Mouse (Mus musculus) limb, embryonic 15.5 days (tissue): ENCODE data around the gene Crtap. TPM values are rescaled to one million over a fixed set of nuclear protein-coding genes. Genes with fewer than 3 reads are reported as not detected.

Experiments
- ATAC-seq: fragments of 200-750 bp; cut with Nextera tagmentation; 2 replicates; pipeline ENCODE4 v1.8.0; 2017; ENCODE audit warnings: low read depth, moderate TSS enrichment; ENCODE audit not compliant: insufficient number of reproducible peaks, low FRiP score, low TSS enrichment
- H3K27ac ChIP-seq: fragments of 300-500 bp; sonication (generic); 2 replicates; pipeline ENCODE4 v1.5.1; 2015; ENCODE audit warnings: moderate library complexity, mild to moderate bottlenecking, inconsistent platforms
- H3K27me3 ChIP-seq: fragments of 300-500 bp; sonication (generic); 2 replicates; pipeline ENCODE4 v1.6.1; 2015; ENCODE audit warnings: inconsistent platforms
- H3K36me3 ChIP-seq: fragments of 300-500 bp; sonication (generic); 2 replicates; pipeline ENCODE4 v1.6.1; 2015; ENCODE audit warnings: inconsistent platforms
- H3K4me1 ChIP-seq: fragments of 300-500 bp; sonication (generic); 2 replicates; pipeline ENCODE4 v1.6.1; 2015; ENCODE audit warnings: inconsistent platforms
- H3K4me2 ChIP-seq: fragments of 300-500 bp; sonication (generic); 2 replicates; pipeline ENCODE4 v1.6.1; 2015; ENCODE audit warnings: mild to moderate bottlenecking, inconsistent platforms
- H3K4me3 ChIP-seq: fragments of 300-500 bp; sonication (generic); 2 replicates; pipeline ENCODE4 v1.5.1; 2015; ENCODE audit warnings: mild to moderate bottlenecking, inconsistent platforms
- H3K9ac ChIP-seq: fragments of 300-500 bp; sonication (generic); 2 replicates; pipeline ENCODE4 v1.6.1; 2015; ENCODE audit warnings: inconsistent platforms
- H3K9me3 ChIP-seq: fragments of 300-500 bp; sonication (generic); 2 replicates; pipeline ENCODE4 v1.6.1; 2016; ENCODE audit warnings: inconsistent platforms
- WGBS: fragments of 180-500 bp; shearing (Covaris S2); methylation state at CpG from one replicate; pipeline ENCODE4 v1.1.7; 2015; 5-methylcytosine and 5-hydroxymethylcytosine counted together
- polyA plus RNA-seq: library from polyadenylated mRNA; unstranded; fragments of >200 nt; fragmentation: Nextera tagmentation; extraction: Ambion mirVana; gene quantifications from 2 replicates; pipeline ENCODE4 v1.2.1, GENCODE M21; 2015

Gene Crtap
- 232 and 254 TPM in 2 replicates for polyA plus RNA-seq

DNA sequence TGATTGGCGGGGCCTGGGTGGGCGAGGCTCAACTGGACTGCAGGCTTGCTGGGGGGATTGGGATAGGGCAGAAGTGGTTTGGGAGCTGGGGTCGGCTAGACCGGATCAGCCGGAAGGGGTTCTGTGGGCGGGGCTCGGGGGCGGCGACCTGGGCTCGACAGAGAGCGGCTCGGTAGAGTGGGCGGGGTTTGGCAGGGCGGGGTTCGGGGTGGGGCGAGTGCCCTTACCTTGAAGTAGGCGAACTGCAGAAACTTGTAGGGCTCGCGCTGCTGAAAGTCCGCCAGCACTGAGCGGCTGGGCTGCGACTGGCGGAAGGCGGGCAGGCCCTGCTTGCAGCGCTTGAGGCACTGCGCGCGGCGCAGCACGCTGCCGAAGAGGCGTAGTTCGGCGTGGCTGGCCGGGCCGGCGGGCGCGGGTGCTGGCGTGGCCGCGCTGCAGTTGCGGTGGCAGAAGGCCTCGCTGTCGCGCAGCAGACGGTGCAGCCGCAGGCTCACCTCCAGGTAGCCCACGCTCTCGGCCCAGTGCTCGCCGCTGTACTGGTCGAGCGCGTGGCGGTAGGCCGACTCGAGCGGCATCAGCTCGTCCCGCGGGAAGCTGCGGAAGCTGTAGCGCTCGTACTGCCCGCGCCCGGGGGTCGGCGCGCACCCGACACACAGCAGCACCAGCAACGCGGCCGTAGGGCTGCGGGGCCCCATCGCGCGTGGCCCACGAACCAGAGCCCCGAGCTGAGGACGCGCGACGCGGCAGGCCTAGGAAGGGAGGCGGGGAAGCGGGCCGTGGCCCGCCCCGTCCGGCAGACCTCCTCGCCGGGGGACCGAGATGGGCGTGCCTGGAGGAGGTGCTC is at the start of gene Crtap:
Crtap (minus strand) TSS at position 771 of the 844 bp plus-strand sequence.
- peak within 1 kb of the TSS; percentile 87 for H3K9ac ChIP-seq
- no peaks in the 10 kb centered on the region for H3K27me3 ChIP-seq
- peaks cover 24% of the 10 kb centered on the region for H3K4me1 ChIP-seq
- peak within 1 kb of the TSS; percentile 96 for H3K27ac ChIP-seq
- under 1% methylated on average over 96 of the region's 96 CpGs for WGBS
- H3K9me3 ChIP-seq, result no peaks in the 10 kb centered on the region
- H3K4me2 ChIP-seq, result peak within 1 kb of the TSS; percentile 76
- peak within 1 kb of the TSS; percentile 91 for H3K4me3 ChIP-seq
- peak; percentile 64 for ATAC-seq
- peaks cover 18% of the 10 kb centered on the region for H3K36me3 ChIP-seq

DNA sequence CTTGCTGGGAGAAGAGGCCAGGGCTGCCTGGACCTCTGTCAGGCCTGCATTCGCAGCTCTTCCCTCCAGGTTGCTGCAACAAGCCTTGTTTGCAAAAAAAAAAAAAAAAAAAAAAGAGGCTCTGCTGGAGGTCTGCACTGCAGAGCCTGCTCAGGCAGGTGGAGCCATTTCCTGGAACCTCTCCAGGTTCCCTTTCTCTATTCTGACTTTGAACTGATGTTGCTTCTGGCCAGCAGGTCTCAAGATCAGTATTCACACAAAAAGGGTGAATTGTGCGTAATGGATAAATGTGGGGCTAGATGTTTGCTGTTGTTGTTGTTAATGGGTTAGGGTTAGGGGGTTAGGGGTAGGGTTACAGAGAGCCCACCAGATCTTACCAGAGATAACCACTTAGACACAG is 45.2 kb upstream of the Crtap start:
- H3K9ac ChIP-seq, result no peak overlapping the region
- H3K27ac ChIP-seq, result no peak overlapping the region
- ATAC-seq, result no peak
- H3K4me3 ChIP-seq, result no peak overlapping the region
- no peak overlapping the region for H3K4me2 ChIP-seq
- no peaks in the 10 kb centered on the region for H3K4me1 ChIP-seq
- no peaks in the 10 kb centered on the region for H3K9me3 ChIP-seq
- WGBS, result 79% methylated on average over 2 of the region's 2 CpGs
- H3K27me3 ChIP-seq, result no peaks in the 10 kb centered on the region
- H3K36me3 ChIP-seq, result peaks cover 34% of the 10 kb centered on the region; the same call in 1 of the 2 replicates

GRCm38 (mm10) chr9:114428103-114428834 is 37.8 kb upstream of the Crtap start:
- no peak for ATAC-seq
- 84% methylated on average over 12 of the region's 12 CpGs for WGBS

DNA sequence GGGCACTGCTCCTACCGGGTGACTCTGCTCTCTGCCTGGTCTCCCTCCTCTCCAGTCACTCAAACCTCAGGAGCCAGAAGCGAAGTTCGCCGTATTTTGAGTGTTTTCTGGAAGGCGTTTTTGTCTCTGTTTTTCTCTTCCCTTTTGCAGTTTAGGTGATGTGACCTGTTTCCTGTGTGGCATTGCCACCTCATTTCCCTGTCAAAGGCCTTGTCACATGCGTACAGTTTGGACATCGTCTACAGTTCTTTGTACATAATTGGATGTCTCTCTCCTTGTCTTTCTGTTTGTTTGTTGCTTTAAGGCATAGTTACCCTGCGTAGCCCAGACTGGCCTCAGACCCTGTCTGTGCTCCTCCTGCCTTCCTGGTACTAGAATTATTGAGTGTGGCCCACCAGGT is 37.0 kb upstream of the Crtap start:
- Histone ChIP-seq H3K4me1 (no peaks in the 10 kb centered on the region), H3K9me3 (0 out of 2 replicates have a peak, but pooled peaks cover 4% of the 10 kb centered on the region), H3K4me2 (no peak overlapping the region), H3K9ac (no peak overlapping the region), H3K4me3 (no peak overlapping the region), H3K27ac (no peak overlapping the region), H3K27me3 (no peaks in the 10 kb centered on the region), H3K36me3 (peaks cover 24% of the 10 kb centered on the region)
- 90% methylated on average over 8 of the region's 8 CpGs for WGBS
- ATAC-seq, result no peak

More at GRCm38 (mm10) chr9:114428103-114428834, 37.8 kb upstream of the Crtap start:
- peaks cover 24% of the 10 kb centered on the region for H3K36me3 ChIP-seq
- H3K9ac ChIP-seq, result no peak overlapping the region
- H3K4me2 ChIP-seq, result no peak overlapping the region
- no peak overlapping the region for H3K4me3 ChIP-seq
- H3K27ac ChIP-seq, result no peak overlapping the region
- H3K4me1 ChIP-seq, result no peaks in the 10 kb centered on the region
- 0 out of 2 replicates have a peak, but pooled peaks cover 4% of the 10 kb centered on the region for H3K9me3 ChIP-seq
- H3K27me3 ChIP-seq, result no peaks in the 10 kb centered on the region

- Histone ChIP-seq H3K4me2 (no peak overlapping the region), H3K4me3 (no peak overlapping the region), H3K9me3 (0 out of 2 replicates have a peak, but pooled peaks cover 4% of the 10 kb centered on the region), H3K9ac (no peak overlapping the region), H3K36me3 (peaks cover 21% of the 10 kb centered on the region), H3K27me3 (no peaks in the 10 kb centered on the region), H3K4me1 (no peaks in the 10 kb centered on the region), H3K27ac (no peak overlapping the region)
- ATAC-seq, result no peak
- WGBS, result 89% methylated on average over 5 of the region's 5 CpGs
Observed at GRCm38 (mm10) chr9:114426201-114426600, 35.7 kb upstream of the Crtap start.

- no peak overlapping the region for H3K4me3 ChIP-seq
- WGBS, result 97% methylated on average over 5 of the region's 5 CpGs
Observed at GRCm38 (mm10) chr9:114425576-114425975, 35.1 kb upstream of the Crtap start.

DNA sequence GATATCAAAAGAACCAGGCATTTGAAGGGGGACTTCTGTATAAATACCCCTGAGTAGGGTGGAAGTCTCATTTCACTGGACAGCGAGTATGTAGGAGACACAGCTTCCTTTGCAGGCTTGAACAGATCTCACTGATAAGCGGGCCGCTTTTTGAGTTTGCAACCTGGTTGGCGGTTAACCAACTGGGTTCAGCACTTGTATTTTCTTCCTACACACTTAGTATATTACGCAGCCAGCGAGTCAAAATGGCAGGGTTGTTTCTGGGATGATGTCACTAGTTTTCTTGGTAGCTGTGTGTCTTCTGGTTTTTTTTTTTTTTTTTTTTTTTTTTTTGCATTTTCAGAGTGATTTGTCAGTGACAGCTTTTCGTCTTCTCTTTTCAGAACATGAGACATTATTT is 31.3 kb upstream of the Crtap start:
- H3K36me3 ChIP-seq, result peaks cover 20% of the 10 kb centered on the region
- H3K9ac ChIP-seq, result no peak overlapping the region
- no peak for ATAC-seq
- H3K9me3 ChIP-seq, result 0 out of 2 replicates have a peak, but pooled peaks cover 4% of the 10 kb centered on the region
- H3K27me3 ChIP-seq, result no peaks in the 10 kb centered on the region
- no peak overlapping the region for H3K27ac ChIP-seq
- H3K4me3 ChIP-seq, result no peak overlapping the region
- H3K4me1 ChIP-seq, result no peaks in the 10 kb centered on the region
- no peak overlapping the region for H3K4me2 ChIP-seq
- WGBS, result 92% methylated on average over 7 of the region's 7 CpGs

More at GRCm38 (mm10) chr9:114425576-114425975, 35.1 kb upstream of the Crtap start:
- no peaks in the 10 kb centered on the region for H3K4me1 ChIP-seq
- no peak overlapping the region for H3K27ac ChIP-seq
- peaks cover 19% of the 10 kb centered on the region for H3K36me3 ChIP-seq
- ATAC-seq, result no peak
- no peaks in the 10 kb centered on the region for H3K27me3 ChIP-seq
- 0 out of 2 replicates have a peak, but pooled peaks cover 4% of the 10 kb centered on the region for H3K9me3 ChIP-seq
- H3K4me2 ChIP-seq, result no peak overlapping the region
- no peak overlapping the region for H3K9ac ChIP-seq

- no peak overlapping the region for H3K4me2 ChIP-seq
- H3K27ac ChIP-seq, result no peak overlapping the region
- no peak overlapping the region for H3K4me3 ChIP-seq
- H3K4me1 ChIP-seq, result no peaks in the 10 kb centered on the region
- H3K36me3 ChIP-seq, result peaks cover 20% of the 10 kb centered on the region
- WGBS, result 71% methylated on average over 3 of the region's 3 CpGs
- no peak for ATAC-seq
- 0 out of 2 replicates have a peak, but pooled peaks cover 4% of the 10 kb centered on the region for H3K9me3 ChIP-seq
- no peaks in the 10 kb centered on the region for H3K27me3 ChIP-seq
- H3K9ac ChIP-seq, result no peak overlapping the region
Observed at GRCm38 (mm10) chr9:114421045-114421444, 30.6 kb upstream of the Crtap start.

GRCm38 (mm10) chr9:114420443-114420842 is 30.0 kb upstream of the Crtap start:
- H3K4me3 ChIP-seq, result no peak overlapping the region
- H3K4me1 ChIP-seq, result no peaks in the 10 kb centered on the region
- no peak overlapping the region for H3K4me2 ChIP-seq
- WGBS, result 78% methylated on average over 8 of the region's 8 CpGs
- ATAC-seq, result no peak
- peaks cover 14% of the 10 kb centered on the region for H3K36me3 ChIP-seq
- no peak overlapping the region for H3K27ac ChIP-seq
- no peaks in the 10 kb centered on the region for H3K27me3 ChIP-seq
- 0 out of 2 replicates have a peak, but pooled peaks cover 1% of the 10 kb centered on the region for H3K9me3 ChIP-seq
- H3K9ac ChIP-seq, result no peak overlapping the region

- no peaks in the 10 kb centered on the region for H3K4me1 ChIP-seq
- no peak overlapping the region for H3K9ac ChIP-seq
- ATAC-seq, result no peak
- H3K4me3 ChIP-seq, result no peak overlapping the region
- no peak overlapping the region for H3K4me2 ChIP-seq
- H3K36me3 ChIP-seq, result peaks cover 10% of the 10 kb centered on the region; the same call in 1 of the 2 replicates
- H3K27ac ChIP-seq, result no peak overlapping the region
- H3K9me3 ChIP-seq, result no peaks in the 10 kb centered on the region
- WGBS, result 84% methylated on average over 7 of the region's 7 CpGs
- no peaks in the 10 kb centered on the region for H3K27me3 ChIP-seq
Observed at GRCm38 (mm10) chr9:114418187-114418586, 27.7 kb upstream of the Crtap start.

- Histone ChIP-seq H3K9ac (no peak overlapping the region), H3K27ac (no peak overlapping the region), H3K4me2 (no peak overlapping the region), H3K9me3 (no peaks in the 10 kb centered on the region), H3K36me3 (peaks cover 8% of the 10 kb centered on the region; the same call in 1 of the 2 replicates), H3K4me1 (no peaks in the 10 kb centered on the region), H3K4me3 (no peak overlapping the region), H3K27me3 (no peaks in the 10 kb centered on the region)
- no peak for ATAC-seq
- 87% methylated on average over 21 of the region's 21 CpGs for WGBS
Observed at GRCm38 (mm10) chr9:114416646-114417517, 26.4 kb upstream of the Crtap start.
